Mouse (Mus musculus): ENCODE results near the gene Zrsr1. TPM values are rescaled to one million over a fixed set of nuclear protein-coding genes. Genes with fewer than 3 reads are reported as not detected.

The Zrsr1 gene
- 2.5 and 2.7 TPM in 2 replicates for polyA plus RNA-seq (2015; fragmentation: Nextera tagmentation; extraction: Ambion mirVana)

- no peaks in the 10 kb centered on the region for H3K27me3 ChIP-seq (replicated peaks)
- peaks cover 9% of the 10 kb centered on the region; the same call in 1 of the 2 replicates for H3K36me3 ChIP-seq
- peak within 1 kb of the TSS; percentile 19; the same call in 1 of the 2 replicates for H3K9ac ChIP-seq
- peak; percentile 89 for ATAC-seq (ENCODE audit: insufficient read depth, low FRiP score, low read depth)
- 0 out of 2 replicates have a peak, but pooled peaks cover 7% of the 10 kb centered on the region for H3K4me1 ChIP-seq
- peak within 1 kb of the TSS; percentile 71 for H3K27ac ChIP-seq
- peak within 1 kb of the TSS; percentile 64 for H3K4me2 ChIP-seq
- H3K4me3 ChIP-seq (replicated peaks), result peak within 1 kb of the TSS; percentile 55
- WGBS, result 48% methylated on average over 56 of the region's 56 CpGs
- no peaks in the 10 kb centered on the region for H3K9me3 ChIP-seq
These were observed at the start of gene Zrsr1 for GRCm38 (mm10) chr11:22971835-22972709. Gene Zrsr1 (plus strand): TSS chr11:22972005.

DNA sequence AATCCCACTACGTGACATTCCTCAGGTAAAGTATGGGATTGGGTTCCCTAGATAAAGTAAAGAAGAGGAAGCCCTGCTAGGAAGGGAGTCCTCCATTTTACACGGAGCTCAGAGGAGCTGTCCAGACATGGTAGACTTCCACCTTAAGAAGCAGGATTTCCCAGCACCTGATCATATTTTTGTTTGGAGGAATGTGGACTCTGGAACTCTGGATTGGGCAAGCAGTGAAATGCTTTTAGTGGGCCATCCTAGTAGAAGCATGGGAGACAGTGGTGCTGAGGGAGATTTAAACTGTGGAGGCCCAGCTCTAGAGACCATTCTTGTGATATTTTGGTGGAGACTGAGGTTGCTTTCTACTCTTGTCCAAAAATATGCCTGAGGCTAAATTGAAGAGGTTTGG lies 49.3 kb upstream of the Zrsr1 start:
- Histone ChIP-seq H3K27ac (no peak overlapping the region), H3K36me3 (no peaks in the 10 kb centered on the region), H3K4me2 (no peak overlapping the region), H3K9ac (no peak overlapping the region), H3K27me3 (replicated peaks) (no peaks in the 10 kb centered on the region), H3K4me1 (no peaks in the 10 kb centered on the region), H3K9me3 (no peaks in the 10 kb centered on the region), H3K4me3 (replicated peaks) (no peak overlapping the region)
- ATAC-seq (ENCODE audit: insufficient read depth, low FRiP score, low read depth), result no peak
- 76% methylated on average over 2 of the region's 2 CpGs for WGBS

DNA sequence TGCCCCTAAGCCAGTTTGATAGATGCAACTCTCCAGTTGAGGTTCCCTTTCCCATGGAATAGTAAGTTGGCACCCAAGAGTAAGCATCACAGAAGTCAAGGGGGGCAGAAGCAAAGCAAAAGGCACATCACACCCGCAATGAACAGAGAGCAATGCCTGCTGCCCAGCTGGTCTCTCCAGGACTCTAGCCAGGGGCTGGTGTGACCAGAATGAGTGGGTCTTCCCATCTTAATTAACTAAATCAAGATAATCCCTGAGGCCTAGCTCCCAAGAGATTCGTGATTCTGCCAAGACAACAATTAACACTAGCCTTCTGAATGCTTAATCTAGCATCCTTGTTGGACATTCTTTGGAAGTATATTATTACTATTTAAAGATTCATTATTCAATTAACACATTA lies 48.2 kb upstream of the Zrsr1 start:
- Histone ChIP-seq H3K27me3 (replicated peaks) (no peaks in the 10 kb centered on the region), H3K4me3 (replicated peaks) (no peak overlapping the region), H3K4me1 (no peaks in the 10 kb centered on the region), H3K4me2 (no peak overlapping the region), H3K9me3 (no peaks in the 10 kb centered on the region), H3K36me3 (no peaks in the 10 kb centered on the region), H3K9ac (no peak overlapping the region), H3K27ac (no peak overlapping the region)
- no peak for ATAC-seq (ENCODE audit: insufficient read depth, low FRiP score, low read depth)
- 88% methylated on average over 2 of the region's 2 CpGs for WGBS

GRCm38 (mm10) chr11:22928586-22929169 lies 43.1 kb upstream of the Zrsr1 start:
- Histone ChIP-seq H3K36me3 (no peaks in the 10 kb centered on the region), H3K9me3 (no peaks in the 10 kb centered on the region), H3K4me1 (no peaks in the 10 kb centered on the region), H3K27me3 (replicated peaks) (no peaks in the 10 kb centered on the region), H3K27ac (no peak overlapping the region), H3K9ac (no peak overlapping the region), H3K4me3 (replicated peaks) (no peak overlapping the region), H3K4me2 (no peak overlapping the region)
- no peak for ATAC-seq (ENCODE audit: insufficient read depth, low FRiP score, low read depth)
- 60% methylated on average over 8 of the region's 8 CpGs for WGBS

- 58% methylated on average over 2 of the region's 2 CpGs for WGBS
- no peak overlapping the region for H3K4me3 ChIP-seq (replicated peaks)
- H3K4me1 ChIP-seq, result no peaks in the 10 kb centered on the region
- no peaks in the 10 kb centered on the region for H3K27me3 ChIP-seq (replicated peaks)
- no peaks in the 10 kb centered on the region for H3K36me3 ChIP-seq
- H3K4me2 ChIP-seq, result no peak overlapping the region
- no peak overlapping the region for H3K27ac ChIP-seq
- no peaks in the 10 kb centered on the region for H3K9me3 ChIP-seq
- no peak for ATAC-seq (ENCODE audit: insufficient read depth, low FRiP score, low read depth)
- no peak overlapping the region for H3K9ac ChIP-seq
These were observed 41.7 kb upstream of the Zrsr1 start for GRCm38 (mm10) chr11:22930129-22930528.

GRCm38 (mm10) chr11:22931320-22931905 lies 40.4 kb upstream of the Zrsr1 start:
- Histone ChIP-seq H3K9me3 (no peaks in the 10 kb centered on the region), H3K4me3 (replicated peaks) (no peak overlapping the region), H3K9ac (no peak overlapping the region), H3K27me3 (replicated peaks) (no peaks in the 10 kb centered on the region), H3K4me2 (no peak overlapping the region), H3K4me1 (no peaks in the 10 kb centered on the region), H3K27ac (no peak overlapping the region), H3K36me3 (no peaks in the 10 kb centered on the region)
- 88% methylated on average over 2 of the region's 2 CpGs for WGBS
- ATAC-seq (ENCODE audit: insufficient read depth, low FRiP score, low read depth), result no peak

GRCm38 (mm10) chr11:22932167-22932566 lies 39.6 kb upstream of the Zrsr1 start:
- no peak overlapping the region for H3K4me2 ChIP-seq
- no peak overlapping the region for H3K27ac ChIP-seq
- no peaks in the 10 kb centered on the region for H3K36me3 ChIP-seq
- no peaks in the 10 kb centered on the region for H3K27me3 ChIP-seq (replicated peaks)
- no peaks in the 10 kb centered on the region for H3K4me1 ChIP-seq
- no peak for ATAC-seq (ENCODE audit: insufficient read depth, low FRiP score, low read depth)
- H3K9me3 ChIP-seq, result no peaks in the 10 kb centered on the region
- H3K9ac ChIP-seq, result no peak overlapping the region
- no peak overlapping the region for H3K4me3 ChIP-seq (replicated peaks)

- Histone ChIP-seq H3K4me1 (no peaks in the 10 kb centered on the region), H3K27me3 (replicated peaks) (no peaks in the 10 kb centered on the region), H3K36me3 (no peaks in the 10 kb centered on the region), H3K27ac (no peak overlapping the region), H3K9me3 (no peaks in the 10 kb centered on the region), H3K4me3 (replicated peaks) (no peak overlapping the region), H3K9ac (no peak overlapping the region), H3K4me2 (no peak overlapping the region)
- ATAC-seq (ENCODE audit: insufficient read depth, low FRiP score, low read depth), result no peak
- WGBS, result 62% methylated on average over 5 of the region's 5 CpGs
These were observed 35.2 kb upstream of the Zrsr1 start for GRCm38 (mm10) chr11:22936446-22937125.

DNA sequence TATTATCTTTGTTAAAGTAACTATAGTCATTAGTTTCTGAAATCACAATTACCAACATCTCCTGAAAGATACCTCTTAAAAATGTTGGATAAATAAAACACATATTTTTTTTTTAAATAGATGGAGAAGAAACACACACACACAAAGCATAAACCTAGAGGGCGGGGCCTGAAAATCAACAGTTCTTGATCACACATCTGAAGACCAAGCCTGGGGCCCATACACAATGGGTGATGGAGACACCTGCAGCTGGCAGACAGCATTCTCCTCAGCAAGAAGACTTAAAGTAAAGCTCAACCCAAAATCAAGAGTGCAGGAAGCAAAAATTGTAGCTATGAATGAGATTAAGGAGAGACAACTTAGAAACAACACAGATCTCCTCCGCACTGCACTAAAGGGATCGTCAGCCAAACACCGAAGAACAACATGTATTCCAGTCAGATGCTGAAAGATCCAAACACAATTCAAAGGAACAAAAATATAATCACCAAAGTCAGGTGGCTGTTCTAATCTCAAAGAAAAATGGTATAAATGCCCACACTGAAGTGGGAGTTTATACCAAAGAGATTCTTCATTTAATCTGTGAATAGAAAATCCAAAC lies 34.0 kb upstream of the Zrsr1 start:
- no peaks in the 10 kb centered on the region for H3K36me3 ChIP-seq
- no peaks in the 10 kb centered on the region for H3K27me3 ChIP-seq (replicated peaks)
- H3K27ac ChIP-seq, result no peak overlapping the region
- H3K4me3 ChIP-seq (replicated peaks), result no peak overlapping the region
- 95% methylated on average over 4 of the region's 4 CpGs for WGBS
- no peak overlapping the region for H3K4me2 ChIP-seq
- no peaks in the 10 kb centered on the region for H3K9me3 ChIP-seq
- H3K9ac ChIP-seq, result no peak overlapping the region
- H3K4me1 ChIP-seq, result no peaks in the 10 kb centered on the region
- ATAC-seq (ENCODE audit: insufficient read depth, low FRiP score, low read depth), result no peak

- Histone ChIP-seq H3K4me2 (no peak overlapping the region), H3K9ac (no peak overlapping the region), H3K27me3 (replicated peaks) (no peaks in the 10 kb centered on the region), H3K4me1 (no peaks in the 10 kb centered on the region), H3K4me3 (replicated peaks) (no peak overlapping the region), H3K27ac (no peak overlapping the region), H3K9me3 (no peaks in the 10 kb centered on the region), H3K36me3 (no peaks in the 10 kb centered on the region)
- 87% methylated on average over 2 of the region's 2 CpGs for WGBS
- no peak for ATAC-seq (ENCODE audit: insufficient read depth, low FRiP score, low read depth)
These were observed 32.8 kb upstream of the Zrsr1 start for GRCm38 (mm10) chr11:22938983-22939382.

- no peak overlapping the region for H3K9ac ChIP-seq
- WGBS, result 86% methylated on average over 1 of the region's 1 CpGs
These were observed 22.7 kb upstream of the Zrsr1 start for GRCm38 (mm10) chr11:22949101-22949500.

More at GRCm38 (mm10) chr11:22949101-22949500, 22.7 kb upstream of the Zrsr1 start:
- ATAC-seq (ENCODE audit: insufficient read depth, low FRiP score, low read depth), result no peak
- Histone ChIP-seq H3K27me3 (replicated peaks) (no peaks in the 10 kb centered on the region), H3K4me3 (replicated peaks) (no peak overlapping the region), H3K4me1 (no peaks in the 10 kb centered on the region), H3K27ac (no peak overlapping the region), H3K4me2 (no peak overlapping the region), H3K36me3 (no peaks in the 10 kb centered on the region), H3K9me3 (no peaks in the 10 kb centered on the region)
